Mouse (Mus musculus) stomach, embryonic 15.5 days (tissue): ENCODE measurements at regions not wholly inside any gene's neighbourhood (a gene's known extent, or its start where the extent isn't known, plus 50 kb on each side); places are given as distances from the start of the nearest gene placed in this dataset.
A peak's percentile ranks its signal among the peaks of the same experiment; 100 is the strongest.

Experiments
- ATAC-seq: fragments of 200-750 bp; cut with Nextera tagmentation; 2 replicates; pipeline ENCODE4 v1.8.0; 2017; ENCODE audit warnings: low read depth, moderate number of reproducible peaks, moderate TSS enrichment; ENCODE audit not compliant: insufficient read depth, low FRiP score
- H3K27ac ChIP-seq: fragments of 300-500 bp; sonication (generic); 2 replicates; pipeline ENCODE4 v1.5.1; 2015; ENCODE audit warnings: mild to moderate bottlenecking, inconsistent platforms
- H3K27me3 ChIP-seq: fragments of 300-500 bp; sonication (generic); replicated peaks from 2 replicates; pipeline ENCODE4 v1.6.1; 2015; ENCODE audit warnings: inconsistent platforms
- H3K36me3 ChIP-seq: fragments of 300-500 bp; sonication (generic); 2 replicates; pipeline ENCODE4 v1.6.1; 2015; ENCODE audit warnings: inconsistent platforms
- H3K4me1 ChIP-seq: fragments of 300-500 bp; sonication (generic); 2 replicates; pipeline ENCODE4 v1.6.1; 2015; ENCODE audit warnings: inconsistent platforms
- H3K4me2 ChIP-seq: fragments of 300-500 bp; sonication (generic); 2 replicates; pipeline ENCODE4 v1.6.1; 2015; ENCODE audit warnings: mild to moderate bottlenecking, inconsistent platforms
- H3K4me3 ChIP-seq: fragments of 300-500 bp; sonication (generic); replicated peaks from 2 replicates; pipeline ENCODE4 v1.5.1; 2015; ENCODE audit warnings: inconsistent platforms
- H3K9ac ChIP-seq: fragments of 300-500 bp; sonication (generic); 2 replicates; pipeline ENCODE4 v1.6.1; 2015; ENCODE audit warnings: inconsistent platforms
- H3K9me3 ChIP-seq: fragments of 300-500 bp; sonication (generic); 2 replicates; pipeline ENCODE4 v1.6.1; 2016; ENCODE audit warnings: inconsistent platforms
- WGBS: fragments of 180-500 bp; shearing (Covaris S2); methylation state at CpG from one replicate; pipeline ENCODE4 v1.1.7; 2015; 5-methylcytosine and 5-hydroxymethylcytosine counted together

DNA sequence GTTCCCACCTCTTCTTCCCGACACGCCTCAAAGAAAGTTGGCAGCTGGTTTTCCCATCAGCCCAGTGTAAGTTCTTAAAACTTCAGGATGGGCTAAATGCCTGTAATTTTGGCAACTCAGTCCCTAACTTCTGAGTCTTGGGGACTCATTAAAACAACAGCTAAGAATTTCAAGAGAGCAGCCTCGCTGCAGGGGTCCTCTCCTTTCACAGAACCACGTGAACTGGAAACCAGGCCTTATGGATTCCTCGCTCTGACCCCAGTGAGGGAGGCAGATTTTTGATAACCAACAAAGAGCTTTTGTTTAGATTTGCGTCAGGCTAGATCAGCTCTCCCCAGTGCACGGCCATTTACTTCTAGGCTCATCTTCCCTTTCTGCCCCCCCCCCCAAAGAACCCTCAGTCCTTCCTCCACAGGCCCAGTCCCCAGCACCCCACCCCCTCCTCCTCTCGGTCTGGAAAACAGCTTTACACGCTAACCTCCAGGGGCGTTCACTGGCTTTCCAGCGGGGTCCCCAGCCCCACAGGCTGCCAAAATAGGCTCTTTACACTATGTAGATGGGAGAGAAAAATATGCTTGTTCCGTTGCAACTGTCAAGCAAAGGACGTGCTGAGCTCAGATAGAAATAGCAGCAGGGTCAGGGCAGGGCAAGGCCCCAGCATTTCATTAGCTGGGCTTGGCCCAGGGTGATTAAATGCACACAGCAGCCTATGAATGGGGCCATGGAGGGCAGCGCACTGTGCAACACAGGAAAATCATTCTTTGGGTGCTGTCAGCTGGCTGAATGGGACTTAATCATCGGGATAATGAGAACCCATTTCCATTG lies 233.5 kb downstream of the Zfp36l1 start:
- no peak overlapping the region for H3K9ac ChIP-seq
- H3K27ac ChIP-seq, result peak overlapping the region; percentile 70
- H3K27me3 ChIP-seq, result no peaks in the 10 kb centered on the region
- H3K9me3 ChIP-seq, result no peaks in the 10 kb centered on the region
- no peak overlapping the region for H3K4me2 ChIP-seq
- H3K4me1 ChIP-seq, result peaks cover 13% of the 10 kb centered on the region
- ATAC-seq, result peak; percentile 71
- H3K4me3 ChIP-seq, result no peak overlapping the region
- no peaks in the 10 kb centered on the region for H3K36me3 ChIP-seq
- WGBS, result 27% methylated on average over 15 of the region's 15 CpGs

DNA sequence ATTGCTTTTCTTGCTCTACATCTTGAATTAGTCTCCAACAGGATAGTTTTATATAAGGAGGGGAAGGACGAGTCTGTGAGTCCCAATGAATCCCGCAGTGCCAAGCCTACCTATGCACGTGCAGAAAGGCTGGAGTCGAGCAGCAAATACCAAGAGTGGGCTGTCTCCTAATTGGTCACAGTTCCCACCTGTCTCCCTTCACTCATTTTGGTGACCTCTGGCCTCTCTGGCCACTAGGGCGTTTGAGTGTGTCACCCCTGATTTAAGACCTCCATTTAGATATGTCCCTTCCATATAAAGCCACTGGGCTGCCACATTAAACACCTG lies 234.1 kb downstream of the Zfp36l1 start:
- ATAC-seq, result no peak

DNA sequence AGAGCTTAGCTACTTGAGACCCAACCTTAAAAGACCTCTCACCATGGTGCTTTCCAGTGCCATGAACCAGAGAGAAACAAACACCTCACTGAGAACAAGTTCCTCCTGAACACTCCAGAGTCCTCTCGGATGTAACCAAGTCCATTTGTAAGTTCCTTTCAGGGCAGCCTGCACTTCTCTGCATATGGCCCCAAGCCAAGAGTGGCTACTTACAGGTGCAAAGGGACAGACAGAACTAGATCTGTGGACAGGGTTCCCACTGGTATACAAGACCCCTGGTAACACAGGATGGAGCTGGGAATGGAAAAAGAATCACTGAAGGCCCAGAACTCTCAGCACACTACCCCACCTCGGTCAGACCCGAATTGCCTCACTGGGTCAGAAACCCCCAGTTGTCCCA lies 234.7 kb downstream of the Zfp36l1 start:
- H3K4me3 ChIP-seq, result no peak overlapping the region
- 88% methylated on average over 3 of the region's 3 CpGs for WGBS
- no peak overlapping the region for H3K27ac ChIP-seq
- no peaks in the 10 kb centered on the region for H3K27me3 ChIP-seq
- H3K9me3 ChIP-seq, result no peaks in the 10 kb centered on the region
- no peak for ATAC-seq
- H3K4me2 ChIP-seq, result no peak overlapping the region
- H3K4me1 ChIP-seq, result peaks cover 13% of the 10 kb centered on the region
- no peak overlapping the region for H3K9ac ChIP-seq
- no peaks in the 10 kb centered on the region for H3K36me3 ChIP-seq

More for the DNA sequence above, 234.1 kb downstream of the Zfp36l1 start:
- H3K27ac ChIP-seq, result peak overlapping the region; percentile 70
- no peak overlapping the region for H3K4me3 ChIP-seq
- no peaks in the 10 kb centered on the region for H3K9me3 ChIP-seq
- peaks cover 13% of the 10 kb centered on the region for H3K4me1 ChIP-seq
- H3K4me2 ChIP-seq, result no peak overlapping the region
- no peak overlapping the region for H3K9ac ChIP-seq
- H3K36me3 ChIP-seq, result no peaks in the 10 kb centered on the region
- 53% methylated on average over 5 of the region's 5 CpGs for WGBS
- H3K27me3 ChIP-seq, result no peaks in the 10 kb centered on the region

DNA sequence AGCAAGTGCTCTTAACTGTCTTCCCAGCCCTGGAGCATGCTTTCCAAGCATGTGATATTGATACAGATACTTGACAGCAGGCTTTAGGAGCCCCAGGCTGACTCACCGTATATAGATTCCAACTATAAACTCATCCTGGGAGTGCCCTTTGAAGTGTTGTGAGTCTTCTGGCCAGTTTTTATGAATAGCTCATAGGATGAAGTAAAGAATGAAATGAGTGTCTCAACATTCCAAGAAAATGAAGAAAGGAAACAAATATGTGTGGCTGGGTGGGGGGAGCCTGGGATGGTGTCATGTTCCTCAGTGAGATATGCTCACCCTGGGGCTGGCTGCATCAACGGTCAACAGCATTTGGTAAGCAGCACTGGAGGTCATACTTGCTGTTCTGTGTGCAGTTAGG lies 238.5 kb downstream of the Zfp36l1 start:
- 36% methylated on average over 2 of the region's 2 CpGs for WGBS
- no peak for ATAC-seq
- H3K4me3 ChIP-seq, result no peak overlapping the region
- no peaks in the 10 kb centered on the region for H3K27me3 ChIP-seq
- no peak overlapping the region for H3K4me2 ChIP-seq
- peaks cover 3% of the 10 kb centered on the region for H3K4me1 ChIP-seq
- no peak overlapping the region for H3K9ac ChIP-seq
- no peaks in the 10 kb centered on the region for H3K9me3 ChIP-seq
- no peak overlapping the region for H3K27ac ChIP-seq
- no peaks in the 10 kb centered on the region for H3K36me3 ChIP-seq

DNA sequence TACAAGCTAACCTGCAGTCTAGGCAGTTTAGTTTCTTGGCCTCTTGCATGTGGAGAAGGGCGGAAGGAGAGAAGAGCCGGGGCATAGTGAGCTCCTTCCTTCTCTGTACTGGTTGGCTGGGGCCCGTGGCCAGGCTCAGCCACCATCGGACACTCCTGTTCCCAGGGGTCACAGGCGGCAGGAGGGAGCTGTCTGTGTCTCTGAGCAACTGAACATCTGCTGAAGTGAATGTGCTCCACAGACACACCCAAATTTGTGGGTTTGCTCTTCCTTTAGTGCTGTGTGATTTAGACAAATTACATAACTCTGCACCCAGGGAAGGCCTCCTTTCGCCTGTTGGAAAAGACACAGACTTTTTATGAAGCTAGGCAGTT lies 247.6 kb downstream of the Zfp36l1 start:
- Histone ChIP-seq H3K4me1 (peaks cover 11% of the 10 kb centered on the region), H3K9me3 (no peaks in the 10 kb centered on the region), H3K4me2 (no peak overlapping the region), H3K9ac (no peak overlapping the region), H3K4me3 (no peak overlapping the region), H3K36me3 (no peaks in the 10 kb centered on the region), H3K27ac (0 out of 2 replicates have a peak overlapping the region, but pooled peaks have one; percentile 45), H3K27me3 (no peaks in the 10 kb centered on the region)
- no peak for ATAC-seq
- 48% methylated on average over 6 of the region's 6 CpGs for WGBS

DNA sequence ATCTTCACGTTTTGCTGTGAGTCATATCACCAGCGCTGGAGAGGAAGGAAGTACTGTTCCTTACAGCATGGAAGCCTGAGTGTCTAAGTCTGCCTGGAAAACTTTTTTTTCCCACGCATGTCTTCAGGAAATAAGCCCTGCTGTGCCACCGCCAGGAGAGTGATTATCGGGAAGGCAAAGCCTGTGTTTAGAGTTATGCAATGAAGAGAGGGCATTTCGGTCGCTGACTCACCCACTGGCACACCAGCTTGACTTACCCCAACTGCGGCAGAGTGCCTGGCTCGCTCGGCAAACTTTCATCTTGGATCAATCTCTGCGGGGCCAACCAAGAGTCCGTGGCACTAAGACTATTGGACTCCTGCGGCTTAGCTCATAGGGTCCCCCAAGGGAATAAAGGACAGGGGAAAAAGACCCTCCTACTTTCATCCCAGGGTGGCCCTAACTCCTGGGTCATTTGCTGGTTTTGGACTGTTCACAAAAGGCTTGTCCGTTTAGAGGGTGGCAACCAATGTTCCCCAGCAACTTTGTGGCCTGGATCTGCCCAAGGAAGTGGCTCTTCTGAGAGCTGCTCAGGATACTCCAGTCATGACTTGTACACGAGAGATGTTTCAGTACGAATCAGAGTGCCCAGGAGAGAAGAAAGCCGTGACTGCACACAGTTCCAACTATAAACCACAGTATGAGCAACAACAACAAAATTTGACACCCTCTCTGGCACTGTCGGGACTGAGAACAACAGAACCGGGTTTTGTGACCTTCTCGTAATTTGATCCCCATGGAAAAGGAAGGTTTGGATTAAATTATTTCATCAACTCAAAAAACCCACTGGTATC lies 248.3 kb downstream of the Zfp36l1 start:
- 76% methylated on average over 20 of the region's 20 CpGs for WGBS
- H3K27ac ChIP-seq, result peak overlapping the region; percentile 45; the same call in 1 of the 2 replicates

More for the DNA sequence above, 248.3 kb downstream of the Zfp36l1 start:
- Histone ChIP-seq H3K9me3 (no peaks in the 10 kb centered on the region), H3K27me3 (no peaks in the 10 kb centered on the region), H3K4me3 (no peak overlapping the region), H3K4me2 (no peak overlapping the region), H3K4me1 (peaks cover 17% of the 10 kb centered on the region), H3K36me3 (no peaks in the 10 kb centered on the region), H3K9ac (no peak overlapping the region)
- no peak for ATAC-seq
